Mouse (Mus musculus): ENCODE measurements around the gene Cd28. TPM values are rescaled to one million over a fixed set of nuclear protein-coding genes. Genes with fewer than 3 reads are reported as not detected.

Gene Cd28
- total and polyA plus RNA-seq, 2 experiments from 2014 or later: 0.11 to 0.48 TPM

DNA sequence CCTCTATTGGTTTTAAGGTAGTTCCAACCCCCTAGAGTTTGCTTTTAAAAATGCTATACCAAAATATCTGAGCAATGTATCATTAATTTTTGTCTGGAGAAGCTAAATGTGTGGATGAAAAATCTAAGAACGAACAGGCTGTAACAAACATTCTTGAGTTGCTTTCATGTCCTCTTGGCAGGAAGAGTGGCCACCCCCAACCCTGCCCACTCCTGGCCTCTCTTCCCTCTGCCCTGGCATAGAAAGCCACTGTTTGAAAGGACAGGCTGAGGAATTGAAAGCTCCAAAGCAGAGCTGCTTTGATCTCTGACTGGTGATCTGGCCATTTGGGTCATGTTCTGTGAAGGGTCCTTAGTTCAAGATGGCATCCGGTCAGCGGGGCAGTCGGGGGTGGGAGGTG is 32.8 kb upstream of the Cd28 start:
- 88% methylated on average over 4 of the region's 4 CpGs for WGBS
- H3K4me2 ChIP-seq (ENCODE audit: low read depth, low read length): no peak overlapping the region
- no peaks in the 10 kb centered on the region for H3K36me3 ChIP-seq (replicated peaks; ENCODE audit: control insufficient read depth, insufficient read depth, low read length)
- no peak for ATAC-seq (ENCODE audit: insufficient read depth, low read depth)
- no peaks in the 10 kb centered on the region for H3K4me1 ChIP-seq (ENCODE audit: control insufficient read depth, insufficient read depth)
- H3K4me3 ChIP-seq (ENCODE audit: low read depth, low read length): no peak overlapping the region
- H3K27me3 ChIP-seq (ENCODE audit: control insufficient read depth, insufficient read depth, low read length): no peaks in the 10 kb centered on the region
- H3K9ac ChIP-seq (replicated peaks; ENCODE audit: low read depth, low read length): no peak overlapping the region
- no peak for TF ChIP-seq EP300 (IDR thresholded peaks at IDR 0.05; ENCODE audit: low read depth)
- TF ChIP-seq CTCF (IDR thresholded peaks at IDR 0.05; ENCODE audit: low read depth): no peak
- no peak for DNase-seq (ENCODE audit: low spot score)
- no peaks in the 10 kb centered on the region for H3K9me3 ChIP-seq (replicated peaks; ENCODE audit: control insufficient read depth, low read length)
- no peak overlapping the region for H3K27ac ChIP-seq (ENCODE audit: low read depth)

DNA sequence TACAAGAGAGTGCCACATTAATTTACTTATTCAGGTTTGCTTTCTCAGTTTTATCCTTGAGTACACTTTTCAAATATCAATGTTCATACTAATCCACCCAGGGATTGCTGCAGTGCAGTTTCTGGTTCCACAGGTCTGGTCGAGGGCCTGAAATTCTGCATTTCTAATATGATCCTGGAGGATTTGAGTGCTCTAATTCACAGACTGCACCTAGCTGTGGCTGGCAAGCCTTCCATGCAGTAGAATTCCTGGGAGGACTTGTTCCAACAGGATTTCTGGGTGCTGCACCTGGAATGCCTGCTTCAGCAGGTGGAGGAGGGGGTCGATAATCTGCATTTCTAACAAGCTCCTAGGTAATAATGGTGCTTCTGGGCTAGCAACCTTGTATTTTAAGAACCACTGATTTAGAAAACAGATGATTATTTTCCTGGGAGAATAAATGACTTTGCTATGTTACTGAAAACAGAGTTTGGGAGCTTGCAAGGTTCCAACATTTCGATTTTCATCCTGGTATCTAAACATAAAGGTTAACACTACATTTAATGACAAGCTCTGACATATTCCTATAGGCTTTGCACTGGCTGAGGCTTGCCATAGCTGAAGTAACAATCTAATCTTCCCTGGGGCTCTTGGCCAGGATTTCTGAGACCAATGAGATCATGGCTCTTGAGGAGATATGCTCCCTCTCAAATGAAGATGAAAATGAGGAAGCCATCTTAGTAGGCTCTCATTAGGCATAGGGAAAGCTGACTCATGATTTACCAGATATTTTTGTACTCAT is 20.3 kb upstream of the Cd28 start:
- Histone ChIP-seq H3K27me3 (ENCODE audit: control insufficient read depth, insufficient read depth, low read length) (no peaks in the 10 kb centered on the region), H3K36me3 (replicated peaks; ENCODE audit: control insufficient read depth, insufficient read depth, low read length) (no peaks in the 10 kb centered on the region), H3K9ac (replicated peaks; ENCODE audit: low read depth, low read length) (no peak overlapping the region), H3K4me3 (ENCODE audit: low read depth, low read length) (no peak overlapping the region), H3K27ac (ENCODE audit: low read depth) (no peak overlapping the region), H3K4me1 (ENCODE audit: control insufficient read depth, insufficient read depth) (no peaks in the 10 kb centered on the region), H3K4me2 (ENCODE audit: low read depth, low read length) (no peak overlapping the region), H3K9me3 (replicated peaks; ENCODE audit: control insufficient read depth, low read length) (no peaks in the 10 kb centered on the region)
- 71% methylated on average over 3 of the region's 3 CpGs for WGBS
- ATAC-seq (ENCODE audit: insufficient read depth, low read depth) (no peak), DNase-seq (ENCODE audit: low spot score) (no peak)
- TF ChIP-seq EP300 (IDR thresholded peaks at IDR 0.05; ENCODE audit: low read depth) (no peak), CTCF (IDR thresholded peaks at IDR 0.05; ENCODE audit: low read depth) (no peak)

DNA sequence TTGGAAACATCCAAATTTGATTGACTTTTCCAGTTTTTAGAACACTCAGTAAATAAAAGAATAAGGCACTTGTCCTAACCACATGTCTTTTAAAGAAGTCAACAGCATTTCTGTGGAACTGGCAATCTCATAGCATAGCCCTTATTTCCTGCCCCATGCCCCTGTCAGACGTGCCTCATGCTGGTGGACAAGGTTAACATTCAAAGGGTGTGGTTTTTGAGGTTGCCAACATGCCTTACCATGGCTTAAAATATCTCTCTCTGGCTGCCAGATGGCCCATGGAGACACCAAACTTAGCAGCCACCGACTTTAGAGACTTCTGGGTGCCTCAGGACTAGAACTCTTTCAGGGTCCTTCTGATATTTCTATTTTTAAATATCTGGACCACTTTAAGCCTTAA is 14.0 kb upstream of the Cd28 start:
- DNase-seq (ENCODE audit: low spot score): no peak
- H3K4me2 ChIP-seq (ENCODE audit: low read depth, low read length): no peak overlapping the region

DNA sequence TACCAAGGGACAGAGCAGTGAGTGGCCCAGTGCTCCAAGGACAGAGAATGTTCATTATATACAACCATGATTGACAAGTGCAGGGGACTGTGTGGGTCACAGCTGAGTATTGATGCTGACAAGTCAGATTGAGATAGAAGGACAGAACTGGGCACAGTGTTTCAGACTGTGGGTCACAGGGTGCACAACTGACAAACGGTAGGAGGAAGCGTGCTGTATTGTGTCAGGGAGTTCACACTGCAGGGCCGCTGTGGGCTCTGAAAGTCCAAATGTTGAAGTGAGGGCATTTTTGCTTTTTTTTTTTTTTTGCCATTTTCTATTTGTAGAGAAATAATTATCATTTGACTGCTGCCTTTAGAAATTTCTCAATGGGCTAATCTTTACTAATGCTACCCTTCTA is 3.4 kb upstream of the Cd28 start:
- H3K36me3 ChIP-seq (replicated peaks; ENCODE audit: control insufficient read depth, insufficient read depth, low read length): no peaks in the 10 kb centered on the region
- H3K27me3 ChIP-seq (ENCODE audit: control insufficient read depth, insufficient read depth, low read length): no peaks in the 10 kb centered on the region
- H3K4me2 ChIP-seq (ENCODE audit: low read depth, low read length): no peak overlapping the region
- peaks cover 6% of the 10 kb centered on the region; the same call in 1 of the 2 replicates for H3K4me1 ChIP-seq (ENCODE audit: control insufficient read depth, insufficient read depth)
- H3K4me3 ChIP-seq (ENCODE audit: low read depth, low read length): no peak overlapping the region
- no peaks in the 10 kb centered on the region for H3K9me3 ChIP-seq (replicated peaks; ENCODE audit: control insufficient read depth, low read length)
- no peak overlapping the region for H3K27ac ChIP-seq (ENCODE audit: low read depth)
- ATAC-seq (ENCODE audit: insufficient read depth, low read depth) (no peak), DNase-seq (ENCODE audit: low spot score) (peak; percentile 1)
- H3K9ac ChIP-seq (replicated peaks; ENCODE audit: low read depth, low read length): no peak overlapping the region
- WGBS: 80% methylated on average over 3 of the region's 3 CpGs
- no peak for TF ChIP-seq EP300 (IDR thresholded peaks at IDR 0.05; ENCODE audit: low read depth)
- no peak for TF ChIP-seq CTCF (IDR thresholded peaks at IDR 0.05; ENCODE audit: low read depth)

More for the DNA sequence above, 14.0 kb upstream of the Cd28 start:
- WGBS: 16% methylated on average over 2 of the region's 2 CpGs
- Histone ChIP-seq H3K4me1 (ENCODE audit: control insufficient read depth, insufficient read depth) (no peaks in the 10 kb centered on the region), H3K9me3 (replicated peaks; ENCODE audit: control insufficient read depth, low read length) (no peaks in the 10 kb centered on the region), H3K27me3 (ENCODE audit: control insufficient read depth, insufficient read depth, low read length) (no peaks in the 10 kb centered on the region), H3K27ac (ENCODE audit: low read depth) (peak overlapping the region; percentile 38; the same call in 1 of the 2 replicates), H3K9ac (replicated peaks; ENCODE audit: low read depth, low read length) (no peak overlapping the region), H3K36me3 (replicated peaks; ENCODE audit: control insufficient read depth, insufficient read depth, low read length) (no peaks in the 10 kb centered on the region), H3K4me3 (ENCODE audit: low read depth, low read length) (no peak overlapping the region)
- TF ChIP-seq EP300 (IDR thresholded peaks at IDR 0.05; ENCODE audit: low read depth) (no peak), CTCF (IDR thresholded peaks at IDR 0.05; ENCODE audit: low read depth) (no peak)
- no peak for ATAC-seq (ENCODE audit: insufficient read depth, low read depth)

DNA sequence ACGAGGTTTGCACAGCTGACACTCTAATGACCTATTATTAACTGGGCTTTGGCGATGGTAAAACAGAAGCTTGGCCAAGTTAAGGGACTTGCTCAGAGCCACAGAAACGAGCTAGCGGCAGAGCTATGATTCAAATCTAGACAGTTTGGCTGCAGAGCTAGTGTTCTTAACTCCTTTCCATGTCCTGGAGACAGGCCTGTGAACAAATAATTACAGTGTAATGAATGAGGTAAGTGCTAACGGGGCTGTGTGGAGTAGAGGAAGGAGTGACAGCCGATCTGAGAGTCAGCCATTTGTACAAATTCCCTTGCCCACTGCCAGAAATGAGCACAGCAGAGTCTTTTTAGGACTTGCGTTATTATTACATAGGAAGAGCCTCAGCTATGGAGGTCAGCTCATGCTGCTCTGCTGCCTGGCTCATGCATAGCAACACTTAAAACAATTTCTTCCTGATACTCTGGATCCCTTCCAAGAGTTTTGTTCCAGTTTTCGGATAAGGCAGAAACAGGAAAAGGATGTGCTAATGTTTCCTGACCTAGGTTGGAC is 876 bp upstream of the Cd28 start:
- no peaks in the 10 kb centered on the region for H3K27me3 ChIP-seq (ENCODE audit: control insufficient read depth, insufficient read depth, low read length)
- TF ChIP-seq CTCF (IDR thresholded peaks at IDR 0.05; ENCODE audit: low read depth) (no peak), EP300 (IDR thresholded peaks at IDR 0.05; ENCODE audit: low read depth) (peak; percentile 7; the same call in 1 of the 2 replicates)
- H3K4me2 ChIP-seq (ENCODE audit: low read depth, low read length): no peak overlapping the region
- H3K27ac ChIP-seq (ENCODE audit: low read depth): peak overlapping the region; percentile 60
- no peaks in the 10 kb centered on the region for H3K36me3 ChIP-seq (replicated peaks; ENCODE audit: control insufficient read depth, insufficient read depth, low read length)
- ATAC-seq (ENCODE audit: insufficient read depth, low read depth) (peak; percentile 78), DNase-seq (ENCODE audit: low spot score) (peak; percentile 75)
- WGBS: 13% methylated on average over 8 of the region's 8 CpGs
- no peak overlapping the region for H3K9ac ChIP-seq (replicated peaks; ENCODE audit: low read depth, low read length)
- no peak overlapping the region for H3K4me3 ChIP-seq (ENCODE audit: low read depth, low read length)
- 0 out of 2 replicates have a peak, but pooled peaks cover 5% of the 10 kb centered on the region for H3K9me3 ChIP-seq (replicated peaks; ENCODE audit: control insufficient read depth, low read length)
- H3K4me1 ChIP-seq (ENCODE audit: control insufficient read depth, insufficient read depth): peaks cover 6% of the 10 kb centered on the region; the same call in 1 of the 2 replicates

All from heart, postnatal 0 days (tissue).